Mouse (Mus musculus): ENCODE measurements around the gene Cflar. TPM values are rescaled to one million over a fixed set of nuclear protein-coding genes. Genes with fewer than 3 reads are reported as not detected.

Cflar gene
- total and polyA plus RNA-seq, 3 experiments: 35.7 to 81.1 (median 49.2) TPM

DNA sequence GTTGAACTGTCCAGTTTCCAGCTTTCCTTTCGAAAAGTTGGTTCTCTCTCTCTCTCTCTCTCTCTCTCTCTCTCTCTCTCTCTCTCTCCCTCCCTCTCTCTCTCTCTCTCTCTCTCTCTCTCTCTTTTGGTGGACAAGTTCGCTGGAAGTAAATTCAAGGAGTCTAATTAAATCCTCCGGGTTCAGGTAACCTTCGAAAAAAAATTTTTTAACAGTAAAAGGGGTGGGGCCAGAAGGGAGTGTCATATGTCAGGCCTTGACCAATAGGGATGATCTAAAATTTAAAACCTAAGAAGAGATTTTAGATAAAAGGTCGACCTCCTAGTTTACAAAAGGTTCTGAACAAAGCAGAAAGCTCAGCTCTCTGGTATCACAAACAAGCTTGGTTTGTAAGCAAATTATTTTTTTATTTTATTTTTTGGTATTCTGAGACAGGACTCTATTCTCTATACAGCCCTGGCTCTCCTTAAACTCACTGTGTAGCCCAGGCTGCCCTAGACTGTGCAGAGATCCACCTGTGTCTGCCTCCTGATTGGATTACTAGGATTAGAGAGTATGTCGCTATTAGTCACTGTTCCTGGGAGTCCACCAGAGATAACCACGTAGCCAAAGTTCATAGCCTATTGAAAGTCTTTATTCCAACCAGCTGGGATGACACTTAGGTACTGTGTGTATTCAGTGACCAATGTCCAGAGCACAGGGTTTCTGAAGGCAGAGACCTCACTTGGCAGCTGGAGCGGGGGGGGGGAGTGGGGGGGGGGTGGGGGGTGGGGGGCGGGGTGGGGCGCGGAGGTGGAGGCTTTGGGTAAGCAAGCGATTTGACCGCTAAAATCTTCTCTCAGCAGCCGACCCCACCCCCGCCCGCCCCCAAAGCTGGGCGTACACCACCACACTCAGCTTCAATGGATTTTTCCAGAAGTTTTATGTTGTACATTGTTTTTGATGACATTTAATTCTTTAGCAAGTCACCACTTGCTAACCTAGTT is 1.1 kb downstream of the Cflar start:
- Histone ChIP-seq H3K27me3 (replicated peaks) (no peaks in the 10 kb centered on the region), H3K4me2 (ENCODE audit: insufficient read depth, low read depth, poor library complexity, severe bottlenecking) (peak overlapping the region; percentile 97), H3K36me3 (replicated peaks in 1 of 2; ENCODE audit: control insufficient read depth in 1 of 2, insufficient read depth in 1 of 2, low read length in 1 of 2) (peaks cover 12 to 18% of the 10 kb centered on the region in 2 experiments), H3K27ac (ENCODE audit: insufficient read depth, low read depth) (peak overlapping the region; percentile 96), H3K9ac (ENCODE audit: insufficient read depth, low read depth) (peak overlapping the region; percentile 96), H3K79me2 (replicated peaks; ENCODE audit: control insufficient read depth, extremely low read depth, insufficient read depth, poor library complexity, severe bottlenecking) (peaks cover 27% of the 10 kb centered on the region), H3K4me1 (ENCODE audit: control insufficient read depth in 1 of 2, insufficient read depth in 2 of 2) (peaks cover 0 to 27% of the 10 kb centered on the region in 2 experiments; a peak in 2 of 4 replicates), H3K9me3 (replicated peaks; ENCODE audit: low read length) (no peaks in the 10 kb centered on the region), H3K4me3 (replicated peaks in 1 of 3; ENCODE audit: low read depth in 2 of 3, low read length in 2 of 3, poor library complexity in 1 of 3) (peak overlapping the region; percentile 64 to 74 (median 74))
- dilution Hi-C loops (cut with MboI; ENCODE audit: extremely low pct_ligation_motif_present, extremely low pct_unique_long_range_greater_than_20kb, low sequenced_read_pairs) (no loop called here), in situ Hi-C loops (cut with MboI; ENCODE audit: low pct_ligation_motif_present, low pct_unique_long_range_greater_than_20kb, low sequenced_read_pairs) (no loop called here)
- DNase-seq (ENCODE audit: extremely low read depth): peak; percentile 80
- TF ChIP-seq ZMIZ1 (IDR thresholded peaks at IDR 0.05; ENCODE audit: low read depth, low read length) (no peak), TBP (conservative IDR thresholded peaks at IDR 0.05; ENCODE audit: low read depth, low read length) (0 out of 2 replicates have a peak, but pooled peaks have one; percentile 40), RCOR1 (conservative IDR thresholded peaks at IDR 0.05; ENCODE audit: low read depth, low read length) (no peak), HCFC1 (IDR thresholded peaks at IDR 0.05; ENCODE audit: low read depth, low read length) (peak; percentile 12; the same call in 1 of the 2 replicates), MAZ (IDR thresholded peaks at IDR 0.05; ENCODE audit: low read depth, low read length) (peak; percentile 89; the same call in 1 of the 2 replicates), USF1 (IDR thresholded peaks at IDR 0.05; ENCODE audit: low read depth, low read length) (peak; percentile 75), UBTF (IDR thresholded peaks at IDR 0.05; ENCODE audit: low read depth, low read length) (no peak), IRF4 (IDR thresholded peaks at IDR 0.05; ENCODE audit: low read depth, low read length) (peak; percentile 35; the same call in 1 of the 2 replicates), ZNF384 (IDR thresholded peaks at IDR 0.05; ENCODE audit: low read depth, low read length) (peak; percentile 80), MAX (IDR thresholded peaks at IDR 0.05; ENCODE audit: low read length) (0 out of 2 replicates have a peak, but pooled peaks have one; percentile 6), ZC3H11A (IDR thresholded peaks at IDR 0.05; ENCODE audit: low read depth, low read length) (no peak), MEF2A (IDR thresholded peaks at IDR 0.05; ENCODE audit: borderline replicate concordance, low read depth, low read length) (no peak), EP300 (IDR thresholded peaks at IDR 0.05; ENCODE audit: low read length) (0 out of 2 replicates have a peak, but pooled peaks have one; percentile 40), USF2 (conservative IDR thresholded peaks at IDR 0.05; ENCODE audit: low read depth, low read length) (peak; percentile 69), POLR2AphosphoS2 (IDR thresholded peaks at IDR 0.05; ENCODE audit: low read depth, low read length) (peak; percentile 56; the same call in 1 of the 2 replicates), SIN3A (IDR thresholded peaks at IDR 0.05; ENCODE audit: low read length) (peak; percentile 62; the same call in 1 of the 2 replicates)

Measured in CH12.LX (cell line).